Comparison of ENCODE assay signal across 20 mouse cellular contexts in genomic region chr10:61618528-61618927, GRCm38 (mm10). TPM values are rescaled to one million over a fixed set of nuclear protein-coding genes. Genes with fewer than 3 reads are reported as not detected.
"Had no signal": no experiment of that assay in that cellular context is flagged by ENCODE, and none has a peak within 500 bp of the region (broad histone marks: within the 10 kb centered on the region; RNA-seq: fewer than 3 reads in every experiment).

No protein-coding gene starts in this region.

- H3K27ac ChIP-seq: kidney, embryonic 15.5 days; limb, embryonic 13.5 days; midbrain, embryonic 10.5 days; neural tube, embryonic 15.5 days had no signal

- H3K27me3 ChIP-seq: neural tube, embryonic 15.5 days had no signal

- DNase-seq: kidney, adult 18-20 months; kidney, postnatal 14 days; left cerebral cortex, postnatal 4 days; lung, adult 18-20 months; midbrain, embryonic 14.5 days; right cerebral cortex, adult 18-20 months; right cerebral cortex, postnatal 25 days; thymus, adult 18-20 months; thymus, postnatal 25 days had no signal

- H3K36me3 ChIP-seq: kidney, embryonic 15.5 days; limb, embryonic 13.5 days; midbrain, embryonic 10.5 days; neural tube, embryonic 15.5 days had no signal

- H3K4me2 ChIP-seq: kidney, embryonic 15.5 days; limb, embryonic 13.5 days; liver, embryonic 11.5 days; neural tube, embryonic 15.5 days had no signal

- H3K4me1 ChIP-seq: limb, embryonic 13.5 days; midbrain, embryonic 10.5 days; neural tube, embryonic 15.5 days had no signal

- H3K9ac ChIP-seq: kidney, embryonic 15.5 days; limb, embryonic 13.5 days; neural tube, embryonic 15.5 days had no signal

- H3K4me3 ChIP-seq: kidney, embryonic 15.5 days; limb, embryonic 13.5 days; midbrain, embryonic 10.5 days; myocyte; neural tube, embryonic 15.5 days had no signal

- H3K9me3 ChIP-seq: kidney, embryonic 15.5 days; neural tube, embryonic 15.5 days had no signal

RNA-seq across cellular contexts. Expression of gene Npffr1, which starts 23.2 kb away (rescaled TPM):
- total RNA-seq: megakaryocyte, adult 5-6 weeks had no signal
- polyA plus RNA-seq: large intestine, adult 2 months; liver, embryonic 11.5 days; lung, embryonic 16.5 days; neural tube, embryonic 11.5 days; small intestine, adult 2 months had no signal
